Mouse (Mus musculus): Measurements from ENCODE around the gene Ntm. TPM values are rescaled to one million over a fixed set of nuclear protein-coding genes. Genes with fewer than 3 reads are reported as not detected.

Ntm gene
- polyA plus RNA-seq, 2 experiments, result 23.9 to 32.4 TPM

GRCm38 (mm10) chr9:29250813-29251212 lies 712.1 kb downstream of the Ntm start:
- ATAC-seq (ENCODE audit: low FRiP score, low read depth), result no peak
- Histone ChIP-seq H3K27me3 (ENCODE audit: control insufficient read depth, insufficient read depth, low read length) (no peaks in the 10 kb centered on the region), H3K4me3 (replicated peaks; ENCODE audit: low read length) (no peak overlapping the region), H3K4me2 (replicated peaks; ENCODE audit: low read depth, low read length, severe bottlenecking) (no peak overlapping the region), H3K27ac (replicated peaks; ENCODE audit: low read depth, low read length) (no peak overlapping the region), H3K4me1 (ENCODE audit: control insufficient read depth, insufficient read depth, low read length) (no peaks in the 10 kb centered on the region), H3K9ac (ENCODE audit: low read depth, low read length, severe bottlenecking) (no peak overlapping the region), H3K9me3 (ENCODE audit: control insufficient read depth, low read length) (no peaks in the 10 kb centered on the region), H3K36me3 (ENCODE audit: control insufficient read depth, insufficient read depth, low read length) (no peaks in the 10 kb centered on the region)
- DNase-seq (ENCODE audit: low spot score), result no peak
- no peak for TF ChIP-seq POLR2A (IDR thresholded peaks at IDR 0.05; ENCODE audit: borderline replicate concordance, extremely low read depth, insufficient read depth, insufficient read length)
- 64% methylated on average over 3 of the region's 3 CpGs for WGBS

- H3K36me3 ChIP-seq (ENCODE audit: control insufficient read depth, insufficient read depth, low read length), result no peaks in the 10 kb centered on the region
- DNase-seq (ENCODE audit: low spot score), result no peak
- no peaks in the 10 kb centered on the region for H3K9me3 ChIP-seq (ENCODE audit: control insufficient read depth, low read length)
- no peak for ATAC-seq (ENCODE audit: low FRiP score, low read depth)
- H3K9ac ChIP-seq (ENCODE audit: low read depth, low read length, severe bottlenecking), result no peak overlapping the region
- H3K4me1 ChIP-seq (ENCODE audit: control insufficient read depth, insufficient read depth, low read length), result no peaks in the 10 kb centered on the region
- H3K27me3 ChIP-seq (ENCODE audit: control insufficient read depth, insufficient read depth, low read length), result no peaks in the 10 kb centered on the region
- WGBS, result 37% methylated on average over 3 of the region's 3 CpGs
- H3K4me3 ChIP-seq (replicated peaks; ENCODE audit: low read length), result no peak overlapping the region
- no peak for TF ChIP-seq POLR2A (IDR thresholded peaks at IDR 0.05; ENCODE audit: borderline replicate concordance, extremely low read depth, insufficient read depth, insufficient read length)
- H3K27ac ChIP-seq (replicated peaks; ENCODE audit: low read depth, low read length), result no peak overlapping the region
- no peak overlapping the region for H3K4me2 ChIP-seq (replicated peaks; ENCODE audit: low read depth, low read length, severe bottlenecking)
Measured at GRCm38 (mm10) chr9:29247812-29248211, 715.1 kb downstream of the Ntm start.

GRCm38 (mm10) chr9:29244006-29244405 lies 718.9 kb downstream of the Ntm start:
- Histone ChIP-seq H3K4me2 (replicated peaks; ENCODE audit: low read depth, low read length, severe bottlenecking) (no peak overlapping the region), H3K27me3 (ENCODE audit: control insufficient read depth, insufficient read depth, low read length) (no peaks in the 10 kb centered on the region), H3K4me3 (replicated peaks; ENCODE audit: low read length) (no peak overlapping the region), H3K4me1 (ENCODE audit: control insufficient read depth, insufficient read depth, low read length) (no peaks in the 10 kb centered on the region), H3K36me3 (ENCODE audit: control insufficient read depth, insufficient read depth, low read length) (no peaks in the 10 kb centered on the region), H3K9me3 (ENCODE audit: control insufficient read depth, low read length) (no peaks in the 10 kb centered on the region), H3K27ac (replicated peaks; ENCODE audit: low read depth, low read length) (no peak overlapping the region), H3K9ac (ENCODE audit: low read depth, low read length, severe bottlenecking) (no peak overlapping the region)
- DNase-seq (ENCODE audit: low spot score), result no peak
- ATAC-seq (ENCODE audit: low FRiP score, low read depth), result no peak
- WGBS, result 87% methylated on average over 2 of the region's 2 CpGs
- no peak for TF ChIP-seq POLR2A (IDR thresholded peaks at IDR 0.05; ENCODE audit: borderline replicate concordance, extremely low read depth, insufficient read depth, insufficient read length)

- WGBS, result 72% methylated on average over 8 of the region's 8 CpGs
- no peaks in the 10 kb centered on the region for H3K4me1 ChIP-seq (ENCODE audit: control insufficient read depth, insufficient read depth, low read length)
- H3K9me3 ChIP-seq (ENCODE audit: control insufficient read depth, low read length), result no peaks in the 10 kb centered on the region
- H3K27me3 ChIP-seq (ENCODE audit: control insufficient read depth, insufficient read depth, low read length), result no peaks in the 10 kb centered on the region
- no peak for ATAC-seq (ENCODE audit: low FRiP score, low read depth)
- H3K27ac ChIP-seq (replicated peaks; ENCODE audit: low read depth, low read length), result no peak overlapping the region
- H3K4me3 ChIP-seq (replicated peaks; ENCODE audit: low read length), result no peak overlapping the region
- DNase-seq (ENCODE audit: low spot score), result no peak
- no peak overlapping the region for H3K9ac ChIP-seq (ENCODE audit: low read depth, low read length, severe bottlenecking)
- no peak for TF ChIP-seq POLR2A (IDR thresholded peaks at IDR 0.05; ENCODE audit: borderline replicate concordance, extremely low read depth, insufficient read depth, insufficient read length)
- no peaks in the 10 kb centered on the region for H3K36me3 ChIP-seq (ENCODE audit: control insufficient read depth, insufficient read depth, low read length)
- no peak overlapping the region for H3K4me2 ChIP-seq (replicated peaks; ENCODE audit: low read depth, low read length, severe bottlenecking)
Measured at GRCm38 (mm10) chr9:29242497-29243422, 720.2 kb downstream of the Ntm start.

GRCm38 (mm10) chr9:29240797-29241196 lies 722.1 kb downstream of the Ntm start:
- DNase-seq (ENCODE audit: low spot score) (no peak), ATAC-seq (ENCODE audit: low FRiP score, low read depth) (no peak)
- Histone ChIP-seq H3K4me1 (ENCODE audit: control insufficient read depth, insufficient read depth, low read length) (no peaks in the 10 kb centered on the region), H3K27me3 (ENCODE audit: control insufficient read depth, insufficient read depth, low read length) (no peaks in the 10 kb centered on the region), H3K27ac (replicated peaks; ENCODE audit: low read depth, low read length) (no peak overlapping the region), H3K4me3 (replicated peaks; ENCODE audit: low read length) (no peak overlapping the region), H3K4me2 (replicated peaks; ENCODE audit: low read depth, low read length, severe bottlenecking) (no peak overlapping the region), H3K9me3 (ENCODE audit: control insufficient read depth, low read length) (no peaks in the 10 kb centered on the region), H3K9ac (ENCODE audit: low read depth, low read length, severe bottlenecking) (no peak overlapping the region), H3K36me3 (ENCODE audit: control insufficient read depth, insufficient read depth, low read length) (no peaks in the 10 kb centered on the region)
- TF ChIP-seq POLR2A (IDR thresholded peaks at IDR 0.05; ENCODE audit: borderline replicate concordance, extremely low read depth, insufficient read depth, insufficient read length), result no peak
- 93% methylated on average over 2 of the region's 2 CpGs for WGBS
